Comparison of ENCODE assay signal across 10 mouse cellular contexts in the genomic region with DNA sequence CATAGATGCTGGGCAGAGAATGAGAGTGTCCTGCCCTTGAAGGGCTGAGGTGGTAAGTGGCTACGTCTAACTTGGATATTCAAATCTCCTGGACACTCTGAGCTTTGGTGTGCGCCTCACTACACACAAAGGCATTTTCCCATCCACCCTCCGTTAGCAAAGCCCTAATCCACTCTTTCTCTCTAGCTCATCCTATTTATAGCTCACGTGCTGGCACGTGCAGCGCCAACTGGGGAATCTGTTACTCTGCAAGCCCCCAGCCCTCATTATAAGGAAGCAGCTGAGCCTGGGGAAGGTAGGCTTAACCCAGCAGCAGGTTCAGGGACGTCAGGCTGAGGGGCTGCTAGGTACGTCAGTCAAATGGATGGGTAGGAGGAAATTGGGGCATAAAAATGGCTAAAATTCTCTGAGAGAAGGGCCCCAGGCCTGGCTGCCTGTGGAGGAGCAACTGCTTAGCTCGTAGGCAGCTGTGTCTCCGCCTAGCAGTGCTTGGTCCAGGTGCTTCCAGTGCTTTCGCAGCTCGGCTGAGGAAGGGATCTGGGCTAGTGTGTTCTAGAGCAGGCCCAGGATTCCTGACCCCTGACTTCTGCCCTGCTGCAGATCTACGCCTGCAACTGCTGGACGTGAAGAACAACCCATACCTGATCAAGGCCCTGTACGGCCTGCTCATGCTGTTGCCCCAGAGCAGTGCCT. TPM values are rescaled to one million over a fixed set of nuclear protein-coding genes. Genes with fewer than 3 reads are reported as not detected.
DNase-seq lines count a peak whose midpoint lies in the region; ATAC-seq lines count a peak whose summit lies in the region.
"Had no signal": no experiment of that assay in that cellular context is flagged by ENCODE, and none has a peak within 500 bp of the region (broad histone marks: within the 10 kb centered on the region; RNA-seq: fewer than 3 reads in every experiment).

No protein-coding gene starts in this region.

- peak overlapping the region; percentile 93 for H3K27ac ChIP-seq in heart, embryonic 13.5 days (replicated peaks)
- peak overlapping the region; percentile 81 for H3K27ac ChIP-seq in intestine, embryonic 16.5 days (ENCODE audit: low read length)
- peak overlapping the region; percentile 49 for H3K27ac ChIP-seq in stomach, embryonic 15.5 days

- no peak for ATAC-seq in heart, embryonic 13.5 days (ENCODE audit: extremely low read depth, insufficient number of reproducible peaks, low FRiP score, low TSS enrichment)
- ATAC-seq in intestine, embryonic 16.5 days = no peak
- no peak for ATAC-seq in stomach, embryonic 15.5 days (ENCODE audit: insufficient read depth, low FRiP score, low read depth)

- H3K4me2 ChIP-seq in heart, embryonic 13.5 days = peak overlapping the region; percentile 3
- H3K4me2 ChIP-seq in intestine, embryonic 16.5 days (ENCODE audit: low read depth, low read length) = no peak overlapping the region
- H3K4me2 ChIP-seq in stomach, embryonic 15.5 days = no peak overlapping the region

- H3K36me3 ChIP-seq in heart, embryonic 13.5 days = peaks cover 4% of the 10 kb centered on the region; the same call in 1 of the 2 replicates
- H3K36me3 ChIP-seq in intestine, embryonic 16.5 days (ENCODE audit: control insufficient read depth, insufficient read depth, low read length) = no peaks in the 10 kb centered on the region
- no peaks in the 10 kb centered on the region; the same call in 1 of the 2 replicates for H3K36me3 ChIP-seq in stomach, embryonic 15.5 days

- peaks cover 98% of the 10 kb centered on the region for H3K4me1 ChIP-seq in heart, embryonic 13.5 days
- peaks cover 58% of the 10 kb centered on the region for H3K4me1 ChIP-seq in intestine, embryonic 16.5 days (ENCODE audit: control insufficient read depth, insufficient read depth, low read length)
- peaks cover 48% of the 10 kb centered on the region for H3K4me1 ChIP-seq in stomach, embryonic 15.5 days

- no peak for DNase-seq in heart, adult 8-10 months (ENCODE audit: low spot score)
- peak; percentile 76 to 89 for DNase-seq in right cerebral cortex, postnatal 10 days (ENCODE audit: low spot score in 2 of 2)
- DNase-seq in right cerebral cortex, postnatal 36 days (ENCODE audit: low spot score in 2 of 2) = no peak
- no peak for DNase-seq in urinary bladder, postnatal 36 days (ENCODE audit: low spot score in 2 of 2)
- no peak for DNase-seq in left cerebral cortex, postnatal 25 days (ENCODE audit: low spot score in 2 of 2)
- DNase-seq: adrenal gland, postnatal 36 days had no signal

- no peaks in the 10 kb centered on the region for H3K27me3 ChIP-seq in heart, embryonic 13.5 days (replicated peaks)
- H3K27me3 ChIP-seq in intestine, embryonic 16.5 days (replicated peaks; ENCODE audit: control insufficient read depth, insufficient read depth, low read length) = no peaks in the 10 kb centered on the region
- no peaks in the 10 kb centered on the region for H3K27me3 ChIP-seq in stomach, embryonic 15.5 days (replicated peaks)

- 53% methylated on average over 15 of the region's 15 CpGs for WGBS in heart, embryonic 13.5 days
- 71% methylated on average over 15 of the region's 15 CpGs for WGBS in intestine, embryonic 16.5 days
- WGBS in stomach, embryonic 15.5 days = 73% methylated on average over 15 of the region's 15 CpGs

- no peak overlapping the region for H3K4me3 ChIP-seq in heart, embryonic 13.5 days
- no peak overlapping the region for H3K4me3 ChIP-seq in intestine, embryonic 16.5 days (ENCODE audit: low read length)
- H3K4me3 ChIP-seq in stomach, embryonic 15.5 days (replicated peaks) = no peak overlapping the region
- H3K4me3 ChIP-seq: erythroblast, embryonic 14.5 days had no signal

- intact Hi-C loops in left cerebral cortex, postnatal 25 days (cut with DNase I) = no loop called here

- H3K9me3 ChIP-seq in heart, embryonic 13.5 days = no peaks in the 10 kb centered on the region
- no peaks in the 10 kb centered on the region for H3K9me3 ChIP-seq in intestine, embryonic 16.5 days (ENCODE audit: control insufficient read depth, low read length)
- H3K9me3 ChIP-seq in stomach, embryonic 15.5 days = no peaks in the 10 kb centered on the region

- H3K9ac ChIP-seq in heart, embryonic 13.5 days = peak overlapping the region; percentile 58
- peak overlapping the region; percentile 47; the same call in 1 of the 2 replicates for H3K9ac ChIP-seq in intestine, embryonic 16.5 days (ENCODE audit: low read depth, low read length)
- H3K9ac ChIP-seq in stomach, embryonic 15.5 days = no peak overlapping the region

RNA-seq across cellular contexts. Expression of a gene that starts 6.3 kb away (rescaled TPM):
- 6.0 and 6.4 TPM in 2 replicates for polyA plus RNA-seq in heart, embryonic 13.5 days (2015; fragmentation: Nextera tagmentation; extraction: Ambion mirVana)
- 10 to 100 TPM; 37.7 to 46.3 (median 39.9) TPM for total RNA-seq in heart, adult 8-10 months (2022)
- polyA plus RNA-seq in intestine, embryonic 16.5 days (2015; fragmentation: Nextera tagmentation; extraction: Ambion mirVana) = 3.3 and 4.0 TPM in 2 replicates
- polyA plus RNA-seq in stomach, embryonic 15.5 days (2015; fragmentation: Nextera tagmentation; extraction: Ambion mirVana) = 15.9 and 16.2 TPM in 2 replicates
- total RNA-seq in left cerebral cortex, postnatal 25 days (2021) = 100 to 1,000 TPM; 195 to 204 TPM

Comparison
In these comparisons a context has a peak if more than half of its experiments do, and no peak if none do; other contexts are left out.
1. DNase-seq: peak in right cerebral cortex, postnatal 10 days (2 of 2); none in heart, adult 8-10 months (single experiment), right cerebral cortex, postnatal 36 days (0 of 2), urinary bladder, postnatal 36 days (0 of 2) and left cerebral cortex, postnatal 25 days (0 of 2).
2. Peak in every context shown above with its lines, with median percentiles within 50 percentile points of each other: H3K27ac ChIP-seq.